Mouse (Mus musculus) lung, embryonic 14.5 days (tissue): ENCODE measurements at regions not wholly inside any gene's neighbourhood (a gene's known extent, or its start where the extent isn't known, plus 50 kb on each side); places are given as distances from the start of the nearest gene placed in this dataset.

Source experiments
- ATAC-seq: fragments of 200-750 bp; cut with Nextera tagmentation; 2 replicates; pipeline ENCODE4 v1.8.0; 2017; ENCODE audit warnings: mild to moderate bottlenecking, moderate TSS enrichment, moderate library complexity; ENCODE audit not compliant: insufficient read depth
- DNase-seq: peaks from one replicate; pipeline ENCODE4 v3.0.0-alpha.2; 2015
- H3K27ac ChIP-seq: fragments of 300-500 bp; sonication (generic); 2 replicates; pipeline ENCODE4 v1.5.1; 2014; ENCODE audit warnings: low read depth, mild to moderate bottlenecking, moderate library complexity
- H3K27me3 ChIP-seq: fragments of 300-500 bp; sonication (generic); 2 replicates; pipeline ENCODE4 v1.6.1; 2014; ENCODE audit warnings: low read length, control low read depth; ENCODE audit not compliant: insufficient read depth
- H3K36me3 ChIP-seq: fragments of 300-500 bp; sonication (generic); 2 replicates; pipeline ENCODE4 v1.6.1; 2014; ENCODE audit warnings: control low read depth; ENCODE audit not compliant: insufficient read depth
- H3K4me1 ChIP-seq: fragments of 300-500 bp; sonication (generic); 2 replicates; pipeline ENCODE4 v1.6.1; 2014; ENCODE audit warnings: antibody characterized with exemption, control low read depth; ENCODE audit not compliant: insufficient read depth
- H3K4me2 ChIP-seq: fragments of 300-500 bp; sonication (generic); 2 replicates; pipeline ENCODE4 v1.6.1; 2014; ENCODE audit warnings: mild to moderate bottlenecking
- H3K4me3 ChIP-seq: fragments of 300-500 bp; sonication (generic); 2 replicates; pipeline ENCODE4 v1.5.1; 2014; ENCODE audit warnings: low read depth, low read length
- H3K9ac ChIP-seq: fragments of 300-500 bp; sonication (generic); 2 replicates; pipeline ENCODE4 v1.6.1; 2014
- H3K9me3 ChIP-seq: fragments of 300-500 bp; sonication (generic); 2 replicates; pipeline ENCODE4 v1.6.1; 2016; ENCODE audit warnings: low read depth, low read length, control low read depth
- CTCF ChIP-seq: IDR thresholded peaks from 2 replicates; pipeline ENCODE4 v1.5.1; 2016; ENCODE audit warnings: antibody characterized with exemption, low read depth
- WGBS: fragments of 180-500 bp; shearing (Covaris S2); extraction: QIAGEN DNeasy Blood & Tissue Kit; methylation state at CpG from one replicate; pipeline ENCODE4 v1.1.7; 2014; 5-methylcytosine and 5-hydroxymethylcytosine counted together

DNA sequence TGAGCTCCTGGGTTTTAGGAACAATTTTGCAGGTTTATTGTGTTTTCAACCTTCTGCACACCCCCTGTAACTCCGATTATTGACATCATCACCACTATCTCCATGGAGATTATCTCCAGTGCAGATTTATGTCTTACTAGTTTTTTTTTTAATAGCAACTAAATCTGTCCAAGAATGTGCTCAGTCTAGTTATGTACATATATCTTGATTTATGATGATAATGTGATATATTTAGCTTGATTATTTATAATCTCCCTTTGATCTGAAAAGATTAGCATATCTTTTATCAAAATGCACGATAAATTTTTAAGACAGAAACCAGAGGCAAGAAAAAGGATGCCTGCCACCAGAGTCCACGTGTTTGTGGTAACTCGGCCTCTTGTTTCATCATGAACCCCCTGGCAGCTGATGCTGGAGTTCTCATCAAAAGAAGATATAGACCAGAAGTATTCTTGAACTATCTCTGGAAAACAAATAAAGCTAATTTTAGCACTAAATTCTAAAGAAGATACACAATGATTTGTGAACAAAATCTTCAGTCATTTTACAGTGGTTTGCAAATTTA, 169.6 kb downstream of the Npr3 start:
- 42% methylated on average over 4 of the region's 4 CpGs for WGBS
- DNase-seq (peak; percentile 51), ATAC-seq (0 out of 2 replicates have a peak, but pooled peaks have one; percentile 42)

DNA sequence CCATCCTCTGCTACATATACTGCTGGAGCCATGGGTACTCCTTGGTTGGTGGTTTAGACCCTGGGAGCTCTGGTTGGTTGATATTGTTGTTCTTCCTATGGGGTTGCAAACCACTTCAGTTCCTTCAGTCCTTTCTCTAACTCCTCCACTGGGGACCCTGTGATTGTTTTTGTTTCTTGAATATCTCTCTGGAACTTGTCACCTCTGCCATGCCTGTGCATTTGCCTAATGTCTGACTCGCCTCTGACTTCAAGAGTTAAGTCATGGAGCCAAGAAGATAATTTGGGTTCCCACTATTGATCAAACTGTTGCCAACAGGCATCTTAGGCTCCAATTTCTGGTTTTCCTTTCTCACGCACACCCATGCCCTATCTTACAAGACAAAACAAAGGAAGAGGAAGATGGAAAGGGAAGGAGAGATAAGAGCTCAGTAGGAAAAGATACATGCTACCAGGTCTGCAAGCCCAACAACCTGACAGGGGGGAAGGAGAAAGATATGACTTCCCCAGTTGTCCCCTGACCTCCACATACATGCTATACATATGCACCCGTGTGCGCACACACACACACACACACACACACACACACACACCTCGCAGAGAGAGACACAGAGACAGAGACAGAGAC, 172.3 kb downstream of the Npr3 start:
- no peaks in the 10 kb centered on the region for H3K9me3 ChIP-seq
- H3K4me2 ChIP-seq = no peak overlapping the region
- WGBS = 80% methylated on average over 5 of the region's 5 CpGs
- TF ChIP-seq CTCF = no peak
- H3K4me3 ChIP-seq = no peak overlapping the region
- no peak for DNase-seq
- no peaks in the 10 kb centered on the region for H3K27me3 ChIP-seq
- H3K4me1 ChIP-seq = peaks cover under 1% of the 10 kb centered on the region; the same call in 1 of the 2 replicates
- ATAC-seq = no peak
- H3K9ac ChIP-seq = no peak overlapping the region
- H3K36me3 ChIP-seq = no peaks in the 10 kb centered on the region
- H3K27ac ChIP-seq = no peak overlapping the region

More for the DNA sequence above, 169.6 kb downstream of the Npr3 start:
- peaks cover 6% of the 10 kb centered on the region for H3K4me1 ChIP-seq
- H3K4me2 ChIP-seq = no peak overlapping the region
- H3K4me3 ChIP-seq = no peak overlapping the region
- H3K9me3 ChIP-seq = no peaks in the 10 kb centered on the region
- H3K36me3 ChIP-seq = no peaks in the 10 kb centered on the region
- H3K27me3 ChIP-seq = no peaks in the 10 kb centered on the region
- peak overlapping the region; percentile 19; the same call in 1 of the 2 replicates for H3K27ac ChIP-seq
- H3K9ac ChIP-seq = no peak overlapping the region
- TF ChIP-seq CTCF = no peak

DNA sequence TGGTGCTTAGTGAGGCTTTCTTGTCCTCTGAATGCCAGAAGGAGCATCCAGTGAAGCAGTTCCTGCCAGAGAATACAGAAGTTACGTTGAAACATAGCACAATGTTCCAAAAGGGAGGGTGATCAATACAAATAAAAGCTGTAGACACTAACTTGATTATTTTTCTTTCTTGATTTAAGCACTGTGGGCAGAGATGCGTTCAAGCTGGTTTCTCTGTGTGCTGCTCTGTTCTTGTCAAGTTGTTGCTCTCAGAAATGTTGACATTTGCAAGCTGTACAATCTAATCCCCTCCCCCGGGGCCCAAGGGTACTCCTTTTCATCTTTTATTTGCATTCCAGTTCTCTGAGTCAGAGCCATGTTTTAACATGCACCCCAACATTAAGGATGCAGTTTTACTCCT, 177.7 kb downstream of the Npr3 start:
- Histone ChIP-seq H3K4me3 (no peak overlapping the region), H3K9ac (no peak overlapping the region), H3K27ac (no peak overlapping the region), H3K9me3 (no peaks in the 10 kb centered on the region), H3K27me3 (no peaks in the 10 kb centered on the region), H3K4me2 (no peak overlapping the region), H3K36me3 (no peaks in the 10 kb centered on the region), H3K4me1 (peaks cover 3% of the 10 kb centered on the region; the same call in 1 of the 2 replicates)
- ATAC-seq = peak; percentile 93
- DNase-seq = peak; percentile 83
- TF ChIP-seq CTCF = no peak
- 10% methylated on average over 3 of the region's 3 CpGs for WGBS

DNA sequence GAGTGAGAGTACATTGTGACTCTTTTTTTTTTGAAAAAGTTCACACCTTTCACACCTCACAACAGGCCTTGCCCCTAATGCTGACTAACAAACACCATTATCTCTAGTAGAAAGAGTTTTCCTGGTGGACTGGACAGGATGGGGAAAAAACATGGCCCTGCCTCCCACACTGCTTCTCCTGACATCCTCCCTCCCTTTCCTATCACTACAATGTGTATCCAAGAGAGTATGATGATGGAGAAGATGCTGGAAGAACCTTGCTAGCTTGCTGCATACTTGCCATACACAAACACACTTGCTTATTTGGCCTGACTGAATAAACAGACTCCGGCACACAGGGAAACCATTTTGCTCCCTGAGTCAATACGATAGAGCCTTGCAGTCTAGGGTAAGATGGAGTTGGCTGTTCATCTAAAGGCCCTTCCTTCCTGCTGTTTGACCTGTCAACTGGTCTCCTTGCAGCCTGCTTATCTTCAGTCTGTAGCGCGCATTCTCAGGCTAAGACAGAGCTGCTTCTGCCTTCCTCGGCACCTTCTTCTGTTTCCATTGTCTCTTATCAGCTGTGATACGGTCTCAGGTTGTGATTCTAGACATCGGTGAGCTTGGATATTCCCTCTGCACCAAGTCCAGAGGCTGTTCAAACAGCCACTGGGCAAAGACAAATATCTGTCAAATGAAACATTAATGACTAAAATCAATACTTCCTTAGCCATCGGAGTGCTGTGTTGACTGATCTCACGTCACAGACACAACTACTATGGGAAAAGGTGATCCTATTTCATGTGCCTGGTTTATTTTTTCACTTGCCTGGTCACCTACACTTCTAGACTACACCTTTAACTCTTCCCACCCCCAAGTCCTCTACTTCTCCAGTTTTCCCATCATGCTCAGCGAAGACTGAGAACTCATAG, 181.2 kb downstream of the Npr3 start:
- Histone ChIP-seq H3K4me2 (no peak overlapping the region), H3K36me3 (no peaks in the 10 kb centered on the region), H3K4me3 (no peak overlapping the region), H3K27ac (no peak overlapping the region), H3K4me1 (peaks cover 3% of the 10 kb centered on the region; the same call in 1 of the 2 replicates), H3K9ac (no peak overlapping the region), H3K27me3 (no peaks in the 10 kb centered on the region), H3K9me3 (no peaks in the 10 kb centered on the region)
- DNase-seq (no peak), ATAC-seq (no peak)
- TF ChIP-seq CTCF = no peak
- WGBS = 50% methylated on average over 10 of the region's 10 CpGs

DNA sequence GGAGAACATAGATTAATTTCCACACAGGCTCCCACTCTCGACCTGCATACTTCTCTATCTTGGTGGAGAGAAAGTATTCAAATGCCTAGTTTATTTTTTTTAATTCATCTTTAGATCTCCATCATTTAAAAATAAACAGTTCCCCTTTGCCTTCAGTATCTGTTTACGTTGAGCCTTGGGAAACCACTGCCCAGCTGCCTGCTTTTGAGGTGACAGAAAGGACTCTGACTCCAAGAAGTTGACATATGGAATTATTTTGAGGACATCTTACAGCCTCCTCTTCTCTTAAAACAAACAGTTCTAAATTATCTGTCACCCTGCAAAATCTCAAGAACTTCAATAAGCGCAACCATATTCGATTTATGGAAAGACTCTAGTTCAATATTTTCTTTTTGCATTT, 186.4 kb downstream of the Npr3 start:
- Histone ChIP-seq H3K36me3 (no peaks in the 10 kb centered on the region), H3K4me1 (peaks cover 8% of the 10 kb centered on the region; the same call in 1 of the 2 replicates), H3K9ac (no peak overlapping the region), H3K4me3 (no peak overlapping the region), H3K27me3 (no peaks in the 10 kb centered on the region), H3K27ac (no peak overlapping the region), H3K9me3 (no peaks in the 10 kb centered on the region), H3K4me2 (0 out of 2 replicates have a peak overlapping the region, but pooled peaks have one; percentile 19)
- DNase-seq (peak; percentile 79), ATAC-seq (peak; percentile 81)
- no peak for TF ChIP-seq CTCF
- 24% methylated on average over 4 of the region's 4 CpGs for WGBS

DNA sequence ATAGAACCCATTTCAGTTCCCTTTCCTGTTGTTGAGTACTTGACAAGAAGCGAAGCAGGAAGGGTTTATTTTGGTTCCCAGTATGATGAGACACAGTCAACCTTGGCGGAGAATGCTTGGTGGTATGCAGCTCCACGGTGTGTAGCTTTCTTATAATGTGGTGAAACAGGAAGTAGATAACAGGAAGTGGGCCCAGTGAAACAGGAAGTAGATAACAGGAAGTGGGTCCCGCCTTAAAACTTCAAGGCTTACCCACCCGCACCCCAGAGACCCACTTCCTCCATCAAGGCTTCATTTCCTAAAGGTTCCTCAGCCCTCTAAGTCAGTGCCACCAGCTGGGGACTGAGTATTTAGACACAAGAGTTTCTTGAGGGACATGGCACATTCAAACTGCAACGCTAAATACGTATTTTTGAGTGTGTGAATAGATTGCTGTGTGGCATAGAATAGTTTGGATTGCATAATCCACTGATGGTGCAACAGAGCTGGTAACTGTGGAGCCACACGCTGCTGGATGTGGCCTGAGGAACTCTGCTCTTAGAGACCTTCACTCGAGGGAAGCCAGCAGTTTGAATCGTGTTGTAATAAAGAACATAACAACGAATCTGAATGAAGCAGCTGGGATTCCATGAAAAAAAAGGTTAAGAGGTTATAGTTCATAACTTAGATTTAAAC, 190.8 kb downstream of the Npr3 start:
- no peak overlapping the region for H3K4me2 ChIP-seq
- TF ChIP-seq CTCF = no peak
- H3K36me3 ChIP-seq = no peaks in the 10 kb centered on the region
- peaks cover 8% of the 10 kb centered on the region; the same call in 1 of the 2 replicates for H3K4me1 ChIP-seq
- H3K27me3 ChIP-seq = no peaks in the 10 kb centered on the region
- ATAC-seq (no peak), DNase-seq (no peak)
- 80% methylated on average over 11 of the region's 11 CpGs for WGBS
- H3K9me3 ChIP-seq = no peaks in the 10 kb centered on the region
- no peak overlapping the region for H3K9ac ChIP-seq
- no peak overlapping the region for H3K4me3 ChIP-seq
- no peak overlapping the region for H3K27ac ChIP-seq
